Mouse (Mus musculus) stomach, embryonic 14.5 days (tissue): ENCODE results near the gene Ern1. TPM values are rescaled to one million over a fixed set of nuclear protein-coding genes. Genes with fewer than 3 reads are reported as not detected.
"Not testable (repeated sequence)": the region's sequence is repeated elsewhere in the genome, so short reads cannot be mapped to it uniquely, and the experiment has no call there.

Experiments used
- ATAC-seq: fragments of 200-750 bp; cut with Nextera tagmentation; 2 replicates; pipeline ENCODE4 v1.8.0; 2017; ENCODE audit warnings: low read depth, moderate TSS enrichment; ENCODE audit not compliant: insufficient number of reproducible peaks, insufficient read depth, low FRiP score
- H3K27ac ChIP-seq: fragments of 300-500 bp; sonication (generic); 2 replicates; pipeline ENCODE4 v1.5.1; 2014; ENCODE audit warnings: mild to moderate bottlenecking, low read length, moderate library complexity, mixed read lengths
- H3K27me3 ChIP-seq: fragments of 300-500 bp; sonication (generic); 2 replicates; pipeline ENCODE4 v1.6.1; 2014; ENCODE audit warnings: low read length, control low read depth, mixed read lengths; ENCODE audit not compliant: control insufficient read depth, insufficient read depth
- H3K36me3 ChIP-seq: fragments of 300-500 bp; sonication (generic); 2 replicates; pipeline ENCODE4 v1.6.1; 2014; ENCODE audit warnings: mild to moderate bottlenecking, control low read depth, low read length, moderate library complexity, mixed read lengths; ENCODE audit not compliant: control insufficient read depth, insufficient read depth
- H3K4me1 ChIP-seq: fragments of 300-500 bp; sonication (generic); 2 replicates; pipeline ENCODE4 v1.6.1; 2014; ENCODE audit warnings: low read length, control low read depth, mixed read lengths; ENCODE audit not compliant: control insufficient read depth, insufficient read depth
- H3K4me2 ChIP-seq: fragments of 300-500 bp; sonication (generic); replicated peaks from 2 replicates; pipeline ENCODE4 v1.6.1; 2014; ENCODE audit warnings: low read depth, low read length, control low read depth
- H3K4me3 ChIP-seq: fragments of 300-500 bp; sonication (generic); 2 replicates; pipeline ENCODE4 v1.5.1; 2014; ENCODE audit warnings: low read depth, low read length, control low read depth
- H3K9ac ChIP-seq: fragments of 300-500 bp; sonication (generic); replicated peaks from 2 replicates; pipeline ENCODE4 v1.6.1; 2014; ENCODE audit warnings: low read depth, mild to moderate bottlenecking, control low read depth, low read length, moderate library complexity, mixed read lengths
- H3K9me3 ChIP-seq: fragments of 300-500 bp; sonication (generic); 2 replicates; pipeline ENCODE4 v1.6.1; 2016; ENCODE audit warnings: low read depth, low read length, control low read depth; ENCODE audit not compliant: control insufficient read depth
- WGBS: fragments of 180-500 bp; shearing (Covaris S2); extraction: QIAGEN DNeasy Blood & Tissue Kit; methylation state at CpG from one replicate; pipeline ENCODE4 v1.1.7; 2014; 5-methylcytosine and 5-hydroxymethylcytosine counted together
- polyA plus RNA-seq: library from polyadenylated mRNA; unstranded; fragments of >200 nt; fragmentation: Nextera tagmentation; extraction: Ambion mirVana; gene quantifications from 2 replicates; pipeline ENCODE4 v1.2.1, GENCODE M21; 2014

The Ern1 gene
- polyA plus RNA-seq, 1 experiment from 2014 or later: 7.6 TPM

- WGBS: 83% methylated on average over 2 of the region's 2 CpGs
- not testable (repeated sequence) for H3K4me2 ChIP-seq, H3K9me3 ChIP-seq, ATAC-seq, H3K4me1 ChIP-seq, H3K27ac ChIP-seq, H3K36me3 ChIP-seq, H3K4me3 ChIP-seq, H3K27me3 ChIP-seq, H3K9ac ChIP-seq
These were observed 45.1 kb downstream of the Ern1 start for GRCm38 (mm10) chr11:106442564-106442963.

GRCm38 (mm10) chr11:106440318-106440717 lies 47.3 kb downstream of the Ern1 start:
- H3K4me2 ChIP-seq: no peak overlapping the region
- H3K4me1 ChIP-seq: 0 out of 2 replicates have a peak, but pooled peaks cover 3% of the 10 kb centered on the region
- WGBS: 77% methylated on average over 2 of the region's 2 CpGs
- H3K4me3 ChIP-seq: no peak overlapping the region
- H3K27ac ChIP-seq: no peak overlapping the region
- H3K9me3 ChIP-seq: no peaks in the 10 kb centered on the region
- no peaks in the 10 kb centered on the region for H3K36me3 ChIP-seq
- ATAC-seq: no peak
- H3K9ac ChIP-seq: no peak overlapping the region
- no peaks in the 10 kb centered on the region for H3K27me3 ChIP-seq

- Histone ChIP-seq H3K9ac (no peak overlapping the region), H3K4me2 (no peak overlapping the region), H3K4me3 (no peak overlapping the region), H3K27ac (no peak overlapping the region), H3K4me1 (0 out of 2 replicates have a peak, but pooled peaks cover 3% of the 10 kb centered on the region), H3K27me3 (no peaks in the 10 kb centered on the region), H3K36me3 (no peaks in the 10 kb centered on the region), H3K9me3 (no peaks in the 10 kb centered on the region)
- WGBS: 40% methylated on average over 3 of the region's 3 CpGs
- no peak for ATAC-seq
These were observed 48.3 kb downstream of the Ern1 start for GRCm38 (mm10) chr11:106439355-106439754.

GRCm38 (mm10) chr11:106438524-106439177 lies 49.0 kb downstream of the Ern1 start:
- Histone ChIP-seq H3K4me1 (0 out of 2 replicates have a peak, but pooled peaks cover 3% of the 10 kb centered on the region), H3K27ac (no peak overlapping the region), H3K9ac (no peak overlapping the region), H3K9me3 (no peaks in the 10 kb centered on the region), H3K4me2 (no peak overlapping the region), H3K36me3 (no peaks in the 10 kb centered on the region), H3K4me3 (no peak overlapping the region), H3K27me3 (no peaks in the 10 kb centered on the region)
- ATAC-seq: no peak
- WGBS: 32% methylated on average over 4 of the region's 4 CpGs

- Histone ChIP-seq H3K9me3 (no peaks in the 10 kb centered on the region), H3K9ac (no peak overlapping the region), H3K4me2 (no peak overlapping the region), H3K4me1 (0 out of 2 replicates have a peak, but pooled peaks cover 3% of the 10 kb centered on the region), H3K36me3 (no peaks in the 10 kb centered on the region), H3K27ac (no peak overlapping the region), H3K27me3 (no peaks in the 10 kb centered on the region), H3K4me3 (no peak overlapping the region)
- 82% methylated on average over 2 of the region's 2 CpGs for WGBS
- ATAC-seq: no peak
These were observed 50.1 kb downstream of the Ern1 start for GRCm38 (mm10) chr11:106437543-106437942.

GRCm38 (mm10) chr11:106437039-106437438 lies 50.6 kb downstream of the Ern1 start:
- no peak for ATAC-seq
- Histone ChIP-seq H3K4me3 (no peak overlapping the region), H3K27ac (no peak overlapping the region), H3K27me3 (no peaks in the 10 kb centered on the region), H3K4me2 (no peak overlapping the region), H3K9me3 (no peaks in the 10 kb centered on the region), H3K4me1 (0 out of 2 replicates have a peak, but pooled peaks cover 3% of the 10 kb centered on the region), H3K9ac (no peak overlapping the region), H3K36me3 (no peaks in the 10 kb centered on the region)
- WGBS: 88% methylated on average over 5 of the region's 5 CpGs

- Histone ChIP-seq H3K36me3 (no peaks in the 10 kb centered on the region), H3K4me2 (no peak overlapping the region), H3K4me3 (no peak overlapping the region), H3K27me3 (no peaks in the 10 kb centered on the region), H3K4me1 (0 out of 2 replicates have a peak, but pooled peaks cover 3% of the 10 kb centered on the region), H3K27ac (no peak overlapping the region), H3K9me3 (no peaks in the 10 kb centered on the region), H3K9ac (no peak overlapping the region)
- ATAC-seq: no peak
- 80% methylated on average over 5 of the region's 5 CpGs for WGBS
These were observed 57.3 kb downstream of the Ern1 start for GRCm38 (mm10) chr11:106430392-106430791.

DNA sequence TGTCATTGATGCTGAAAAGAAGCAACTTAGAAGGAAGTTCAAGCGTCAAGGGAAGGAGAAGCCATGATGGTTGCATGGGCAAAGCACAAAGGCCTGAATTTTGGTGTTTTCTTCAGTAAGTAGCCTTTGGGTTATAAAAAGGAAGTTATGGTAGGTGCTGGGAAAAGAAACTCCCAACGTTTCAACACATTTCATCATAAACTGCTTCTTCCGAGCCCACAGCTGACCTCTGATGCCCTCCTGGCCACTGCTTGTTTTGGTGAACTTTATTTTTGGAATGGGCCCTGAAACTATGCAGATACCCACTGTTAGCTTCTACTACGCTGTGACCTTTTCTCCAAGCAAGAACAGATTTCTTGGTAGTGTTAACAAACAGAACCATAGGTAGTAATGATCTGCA lies 58.0 kb downstream of the Ern1 start:
- no peaks in the 10 kb centered on the region for H3K9me3 ChIP-seq
- no peak overlapping the region for H3K27ac ChIP-seq
- no peak overlapping the region for H3K4me2 ChIP-seq
- no peaks in the 10 kb centered on the region for H3K27me3 ChIP-seq
- H3K36me3 ChIP-seq: no peaks in the 10 kb centered on the region
- H3K9ac ChIP-seq: no peak overlapping the region
- ATAC-seq: no peak
- no peak overlapping the region for H3K4me3 ChIP-seq
- H3K4me1 ChIP-seq: 0 out of 2 replicates have a peak, but pooled peaks cover 3% of the 10 kb centered on the region
- WGBS: 80% methylated on average over 4 of the region's 4 CpGs

- Histone ChIP-seq H3K36me3 (no peaks in the 10 kb centered on the region), H3K27me3 (no peaks in the 10 kb centered on the region), H3K27ac (no peak overlapping the region), H3K4me2 (no peak overlapping the region), H3K9ac (no peak overlapping the region), H3K4me3 (no peak overlapping the region), H3K4me1 (0 out of 2 replicates have a peak, but pooled peaks cover 3% of the 10 kb centered on the region), H3K9me3 (no peaks in the 10 kb centered on the region)
- WGBS: 73% methylated on average over 2 of the region's 2 CpGs
- no peak for ATAC-seq
These were observed 59.1 kb downstream of the Ern1 start for GRCm38 (mm10) chr11:106428556-106428955.
